Mouse (Mus musculus): ENCODE measurements around the gene Klhl40. TPM values are rescaled to one million over a fixed set of nuclear protein-coding genes. Genes with fewer than 3 reads are reported as not detected.
A peak's percentile ranks its signal among the peaks of the same experiment; 100 is the strongest.

Klhl40 gene
- polyA plus RNA-seq, 1 experiment from 2014 or later, result 1.7 TPM

- Histone ChIP-seq H3K4me3 (ENCODE audit: low read depth, low read length) (no peak overlapping the region), H3K27me3 (ENCODE audit: control insufficient read depth, insufficient read depth, low read length) (no peaks in the 10 kb centered on the region), H3K36me3 (ENCODE audit: control insufficient read depth, insufficient read depth, low read length) (peaks cover 9% of the 10 kb centered on the region), H3K4me1 (ENCODE audit: control insufficient read depth, insufficient read depth, low read length) (peaks cover 12% of the 10 kb centered on the region), H3K9me3 (ENCODE audit: control insufficient read depth, low read length) (no peaks in the 10 kb centered on the region), H3K9ac (ENCODE audit: low read length) (no peak overlapping the region), H3K27ac (replicated peaks; ENCODE audit: low read depth, low read length) (no peak overlapping the region), H3K4me2 (ENCODE audit: low read depth, severe bottlenecking) (no peak overlapping the region)
- 91% methylated on average over 19 of the region's 19 CpGs for WGBS
- ATAC-seq (ENCODE audit: insufficient number of reproducible peaks, low FRiP score, low TSS enrichment, low read depth) (no peak), DNase-seq (ENCODE audit: low spot score) (no peak)
Measured at GRCm38 (mm10) chr9:121763716-121764115, 13.7 kb upstream of the Klhl40 start.

- Histone ChIP-seq H3K9ac (ENCODE audit: low read length) (no peak overlapping the region), H3K36me3 (ENCODE audit: control insufficient read depth, insufficient read depth, low read length) (peaks cover 9% of the 10 kb centered on the region), H3K27ac (replicated peaks; ENCODE audit: low read depth, low read length) (no peak overlapping the region), H3K4me3 (ENCODE audit: low read depth, low read length) (no peak overlapping the region), H3K27me3 (ENCODE audit: control insufficient read depth, insufficient read depth, low read length) (no peaks in the 10 kb centered on the region), H3K4me1 (ENCODE audit: control insufficient read depth, insufficient read depth, low read length) (peaks cover 10% of the 10 kb centered on the region; the same call in 1 of the 2 replicates), H3K9me3 (ENCODE audit: control insufficient read depth, low read length) (no peaks in the 10 kb centered on the region), H3K4me2 (ENCODE audit: low read depth, severe bottlenecking) (no peak overlapping the region)
- 91% methylated on average over 16 of the region's 16 CpGs for WGBS
- no peak for ATAC-seq (ENCODE audit: insufficient number of reproducible peaks, low FRiP score, low TSS enrichment, low read depth)
- DNase-seq (ENCODE audit: low spot score), result no peak
Measured at GRCm38 (mm10) chr9:121765166-121765855, 12.1 kb upstream of the Klhl40 start.

GRCm38 (mm10) chr9:121772412-121772811 is 5.0 kb upstream of the Klhl40 start:
- no peak overlapping the region for H3K4me3 ChIP-seq (ENCODE audit: low read depth, low read length)
- 77% methylated on average over 5 of the region's 5 CpGs for WGBS
- no peaks in the 10 kb centered on the region for H3K9me3 ChIP-seq (ENCODE audit: control insufficient read depth, low read length)
- H3K4me1 ChIP-seq (ENCODE audit: control insufficient read depth, insufficient read depth, low read length), result no peaks in the 10 kb centered on the region
- no peak for ATAC-seq (ENCODE audit: insufficient number of reproducible peaks, low FRiP score, low TSS enrichment, low read depth)
- DNase-seq (ENCODE audit: low spot score), result no peak
- peaks cover 6% of the 10 kb centered on the region; the same call in 1 of the 2 replicates for H3K36me3 ChIP-seq (ENCODE audit: control insufficient read depth, insufficient read depth, low read length)
- H3K4me2 ChIP-seq (ENCODE audit: low read depth, severe bottlenecking), result no peak overlapping the region
- H3K27ac ChIP-seq (replicated peaks; ENCODE audit: low read depth, low read length), result no peak overlapping the region
- no peak overlapping the region for H3K9ac ChIP-seq (ENCODE audit: low read length)
- peaks cover 11% of the 10 kb centered on the region for H3K27me3 ChIP-seq (ENCODE audit: control insufficient read depth, insufficient read depth, low read length)

GRCm38 (mm10) chr9:121775951-121776350 is 1.5 kb upstream of the Klhl40 start:
- no peaks in the 10 kb centered on the region for H3K9me3 ChIP-seq (ENCODE audit: control insufficient read depth, low read length)
- H3K4me1 ChIP-seq (ENCODE audit: control insufficient read depth, insufficient read depth, low read length), result peaks cover 5% of the 10 kb centered on the region; the same call in 1 of the 2 replicates
- H3K36me3 ChIP-seq (ENCODE audit: control insufficient read depth, insufficient read depth, low read length), result no peaks in the 10 kb centered on the region
- H3K4me3 ChIP-seq (ENCODE audit: low read depth, low read length), result no peak overlapping the region
- no peak for ATAC-seq (ENCODE audit: insufficient number of reproducible peaks, low FRiP score, low TSS enrichment, low read depth)
- 81% methylated on average over 10 of the region's 10 CpGs for WGBS
- no peak overlapping the region for H3K27ac ChIP-seq (replicated peaks; ENCODE audit: low read depth, low read length)
- DNase-seq (ENCODE audit: low spot score), result no peak
- H3K9ac ChIP-seq (ENCODE audit: low read length), result no peak overlapping the region
- H3K27me3 ChIP-seq (ENCODE audit: control insufficient read depth, insufficient read depth, low read length), result peaks cover 31% of the 10 kb centered on the region
- H3K4me2 ChIP-seq (ENCODE audit: low read depth, severe bottlenecking), result no peak overlapping the region

GRCm38 (mm10) chr9:121776511-121776910 is 896 bp upstream of the Klhl40 start:
- no peak for DNase-seq (ENCODE audit: low spot score)
- H3K4me2 ChIP-seq (ENCODE audit: low read depth, severe bottlenecking), result no peak overlapping the region
- peaks cover 5% of the 10 kb centered on the region; the same call in 1 of the 2 replicates for H3K4me1 ChIP-seq (ENCODE audit: control insufficient read depth, insufficient read depth, low read length)
- no peaks in the 10 kb centered on the region for H3K36me3 ChIP-seq (ENCODE audit: control insufficient read depth, insufficient read depth, low read length)
- H3K27ac ChIP-seq (replicated peaks; ENCODE audit: low read depth, low read length), result no peak overlapping the region
- peaks cover 31% of the 10 kb centered on the region for H3K27me3 ChIP-seq (ENCODE audit: control insufficient read depth, insufficient read depth, low read length)
- H3K9ac ChIP-seq (ENCODE audit: low read length), result no peak overlapping the region
- 81% methylated on average over 7 of the region's 7 CpGs for WGBS
- H3K9me3 ChIP-seq (ENCODE audit: control insufficient read depth, low read length), result no peaks in the 10 kb centered on the region
- no peak overlapping the region for H3K4me3 ChIP-seq (ENCODE audit: low read depth, low read length)
- no peak for ATAC-seq (ENCODE audit: insufficient number of reproducible peaks, low FRiP score, low TSS enrichment, low read depth)

GRCm38 (mm10) chr9:121778066-121778624 is 738 bp downstream of the Klhl40 start:
- no peak overlapping the region for H3K9ac ChIP-seq (ENCODE audit: low read length)
- peak overlapping the region; percentile 50 for H3K4me2 ChIP-seq (ENCODE audit: low read depth, severe bottlenecking)
- WGBS, result 15% methylated on average over 54 of the region's 54 CpGs
- H3K4me1 ChIP-seq (ENCODE audit: control insufficient read depth, insufficient read depth, low read length), result peaks cover 5% of the 10 kb centered on the region; the same call in 1 of the 2 replicates
- no peaks in the 10 kb centered on the region for H3K9me3 ChIP-seq (ENCODE audit: control insufficient read depth, low read length)
- H3K27me3 ChIP-seq (ENCODE audit: control insufficient read depth, insufficient read depth, low read length), result peaks cover 31% of the 10 kb centered on the region
- no peak overlapping the region for H3K27ac ChIP-seq (replicated peaks; ENCODE audit: low read depth, low read length)
- H3K36me3 ChIP-seq (ENCODE audit: control insufficient read depth, insufficient read depth, low read length), result no peaks in the 10 kb centered on the region
- DNase-seq (ENCODE audit: low spot score) (peak; percentile 47), ATAC-seq (ENCODE audit: insufficient number of reproducible peaks, low FRiP score, low TSS enrichment, low read depth) (no peak)
- H3K4me3 ChIP-seq (ENCODE audit: low read depth, low read length), result peak overlapping the region; percentile 24; the same call in 1 of the 2 replicates

- no peak for ATAC-seq (ENCODE audit: insufficient number of reproducible peaks, low FRiP score, low TSS enrichment, low read depth)
- Histone ChIP-seq H3K27me3 (ENCODE audit: control insufficient read depth, insufficient read depth, low read length) (no peaks in the 10 kb centered on the region), H3K4me2 (ENCODE audit: low read depth, severe bottlenecking) (no peak overlapping the region), H3K4me3 (ENCODE audit: low read depth, low read length) (no peak overlapping the region), H3K36me3 (ENCODE audit: control insufficient read depth, insufficient read depth, low read length) (no peaks in the 10 kb centered on the region), H3K27ac (replicated peaks; ENCODE audit: low read depth, low read length) (no peak overlapping the region), H3K9me3 (ENCODE audit: control insufficient read depth, low read length) (no peaks in the 10 kb centered on the region), H3K4me1 (ENCODE audit: control insufficient read depth, insufficient read depth, low read length) (no peaks in the 10 kb centered on the region), H3K9ac (ENCODE audit: low read length) (no peak overlapping the region)
- 81% methylated on average over 12 of the region's 12 CpGs for WGBS
- DNase-seq (ENCODE audit: low spot score), result no peak
Measured at GRCm38 (mm10) chr9:121784801-121785200, 7.4 kb downstream of the Klhl40 start.

GRCm38 (mm10) chr9:121785261-121785660 is 7.9 kb downstream of the Klhl40 start:
- no peaks in the 10 kb centered on the region for H3K27me3 ChIP-seq (ENCODE audit: control insufficient read depth, insufficient read depth, low read length)

More at GRCm38 (mm10) chr9:121785261-121785660, 7.9 kb downstream of the Klhl40 start:
- no peaks in the 10 kb centered on the region for H3K4me1 ChIP-seq (ENCODE audit: control insufficient read depth, insufficient read depth, low read length)
- H3K9me3 ChIP-seq (ENCODE audit: control insufficient read depth, low read length), result no peaks in the 10 kb centered on the region
- H3K4me2 ChIP-seq (ENCODE audit: low read depth, severe bottlenecking), result no peak overlapping the region
- H3K27ac ChIP-seq (replicated peaks; ENCODE audit: low read depth, low read length), result no peak overlapping the region
- DNase-seq (ENCODE audit: low spot score) (no peak), ATAC-seq (ENCODE audit: insufficient number of reproducible peaks, low FRiP score, low TSS enrichment, low read depth) (no peak)
- H3K4me3 ChIP-seq (ENCODE audit: low read depth, low read length), result no peak overlapping the region
- H3K9ac ChIP-seq (ENCODE audit: low read length), result no peak overlapping the region
- WGBS, result 87% methylated on average over 8 of the region's 8 CpGs
- H3K36me3 ChIP-seq (ENCODE audit: control insufficient read depth, insufficient read depth, low read length), result no peaks in the 10 kb centered on the region

Measured in limb, embryonic 11.5 days (tissue).